Mouse (Mus musculus): ENCODE data around the gene Serinc3.

DNA sequence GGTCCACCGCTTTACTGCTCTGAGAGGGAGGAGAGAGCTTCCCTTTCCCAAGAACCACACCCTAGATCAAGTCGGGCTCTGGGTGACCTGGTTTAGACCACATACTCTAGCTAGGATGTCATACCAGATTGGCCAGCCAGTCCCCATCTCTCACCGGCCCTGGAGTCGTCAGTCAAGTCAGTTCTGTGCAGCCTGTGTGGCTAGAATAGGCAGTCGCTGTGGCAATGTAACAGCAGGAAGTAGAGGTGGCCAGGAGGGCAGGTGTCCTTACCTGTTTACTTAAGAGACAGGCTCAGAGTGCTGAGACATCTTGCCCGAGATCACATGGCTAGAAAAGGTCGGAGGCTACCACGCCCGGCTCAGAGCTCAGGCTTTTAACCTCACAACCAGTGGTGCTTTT lies 33.8 kb downstream of the Serinc3 start:
- TF ChIP-seq POLR2A (IDR thresholded peaks at IDR 0.05; ENCODE audit: insufficient read length, low read depth) = no peak
- no peak for TF ChIP-seq MYOG (IDR thresholded peaks at IDR 0.05; ENCODE audit: control insufficient read depth in 1 of 3, insufficient read depth in 1 of 3, insufficient read length in 2 of 3, low read depth in 2 of 3)
- TF ChIP-seq CEBPB (IDR thresholded peaks at IDR 0.05; ENCODE audit: insufficient read depth, poor library complexity, severe bottlenecking) = no peak
- TF ChIP-seq E2F4 (IDR thresholded peaks at IDR 0.05; ENCODE audit: insufficient read depth) = no peak
- no peak for TF ChIP-seq USF1 (IDR thresholded peaks at IDR 0.05; ENCODE audit: low read depth)
- TF ChIP-seq POLR2AphosphoS2 (IDR thresholded peaks at IDR 0.05; ENCODE audit: insufficient read length, low read depth) = no peak
- TF ChIP-seq REST (IDR thresholded peaks at IDR 0.05; ENCODE audit: insufficient read depth, insufficient read length) = no peak
- TF ChIP-seq MAX (IDR thresholded peaks at IDR 0.05; ENCODE audit: low read depth) = no peak

Measured in myocyte (in vitro differentiated cells).